Mouse (Mus musculus): ENCODE measurements at regions not wholly inside any gene's neighbourhood (a gene's known extent, or its start where the extent isn't known, plus 50 kb on each side); places are given as distances from the start of the nearest gene placed in this dataset.

GRCm38 (mm10) chr10:25118674-25119670 is 188.7 kb downstream of the Akap7 start:
- TF ChIP-seq CTCF (IDR thresholded peaks at IDR 0.05; ENCODE audit: borderline replicate concordance, control insufficient read depth, extremely low read depth, insufficient read depth, low read length, poor library complexity) (no peak), POLR2A (IDR thresholded peaks at IDR 0.05; ENCODE audit: control insufficient read depth, extremely low read depth, insufficient read depth, low read length, poor library complexity) (no peak)
